Mouse (Mus musculus) lung, adult 2 months (tissue): ENCODE results near the gene Ocrl. TPM values are rescaled to one million over a fixed set of nuclear protein-coding genes. Genes with fewer than 3 reads are reported as not detected.

Source experiments
- DNase-seq: peaks from one replicate; pipeline ENCODE4 v3.0.0; 2022
- H3K4me1 ChIP-seq: fragments of 200-500 bp; 2 replicates; pipeline ENCODE4 v1.6.1; 2011; ENCODE audit warnings: low read length; ENCODE audit not compliant: control insufficient read depth, insufficient read depth
- H3K4me3 ChIP-seq: fragments of 200-500 bp; replicated peaks from 2 replicates; pipeline ENCODE3; 2011; ENCODE audit warnings: low read depth, mild to moderate bottlenecking, control low read depth, low read length; ENCODE audit errors: extremely low read depth
- CTCF ChIP-seq: fragments of 200-500 bp; IDR thresholded peaks from 2 replicates; pipeline ENCODE4 v1.5.1; 2011; ENCODE audit warnings: mild to moderate bottlenecking, low read length, control low read depth; ENCODE audit not compliant: insufficient read depth
- POLR2A ChIP-seq: fragments of 200-500 bp; IDR thresholded peaks from 2 replicates; pipeline ENCODE4 v1.6.1; 2011; ENCODE audit warnings: low read depth, mild to moderate bottlenecking, control low read depth, low read length, borderline replicate concordance; ENCODE audit errors: extremely low read depth
- whole genome bisulfite sequencing: fragments of 180-500 bp; shearing (Covaris S2); methylation state at CpG from one replicate; pipeline ENCODE4 v1.1.7; 2018; 5-methylcytosine and 5-hydroxymethylcytosine counted together
- polyA plus RNA-seq: library from polyadenylated mRNA; depleted of rRNA; stranded (reverse); fragments of >200 nt; gene quantifications from 2 replicates; pipeline ENCODE4 v1.2.3, GENCODE M21; 2012; rRNA removed

Gene Ocrl
- polyA plus RNA-seq, 1 experiment = 15.4 TPM

DNA sequence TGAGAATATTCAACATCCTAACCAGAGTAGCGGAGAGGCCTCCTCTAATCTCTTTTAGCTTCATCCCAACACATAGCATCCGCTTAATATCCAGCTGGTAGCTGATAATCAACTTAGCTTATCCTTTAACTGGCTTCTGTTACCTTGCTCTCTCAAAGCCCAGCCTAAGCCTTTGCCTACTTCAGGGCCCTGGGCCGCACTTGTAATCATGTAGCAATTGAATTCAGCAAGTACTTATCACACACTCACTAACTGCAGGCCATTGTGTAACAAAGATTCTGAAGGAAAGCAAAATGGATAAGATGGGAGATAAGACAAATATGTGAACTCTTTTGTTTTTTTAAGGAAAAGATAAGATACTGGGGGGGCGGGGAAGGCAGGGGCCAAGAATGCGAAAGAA lies 64.9 kb downstream of the Ocrl start:
- 63% methylated on average over 5 of the region's 5 CpGs for WGBS
- DNase-seq = no peak
- TF ChIP-seq POLR2A = no peak
- no peak for TF ChIP-seq CTCF
- Histone ChIP-seq H3K4me1 (peaks cover 3% of the 10 kb centered on the region; the same call in 1 of the 2 replicates), H3K4me3 (no peak overlapping the region)

DNA sequence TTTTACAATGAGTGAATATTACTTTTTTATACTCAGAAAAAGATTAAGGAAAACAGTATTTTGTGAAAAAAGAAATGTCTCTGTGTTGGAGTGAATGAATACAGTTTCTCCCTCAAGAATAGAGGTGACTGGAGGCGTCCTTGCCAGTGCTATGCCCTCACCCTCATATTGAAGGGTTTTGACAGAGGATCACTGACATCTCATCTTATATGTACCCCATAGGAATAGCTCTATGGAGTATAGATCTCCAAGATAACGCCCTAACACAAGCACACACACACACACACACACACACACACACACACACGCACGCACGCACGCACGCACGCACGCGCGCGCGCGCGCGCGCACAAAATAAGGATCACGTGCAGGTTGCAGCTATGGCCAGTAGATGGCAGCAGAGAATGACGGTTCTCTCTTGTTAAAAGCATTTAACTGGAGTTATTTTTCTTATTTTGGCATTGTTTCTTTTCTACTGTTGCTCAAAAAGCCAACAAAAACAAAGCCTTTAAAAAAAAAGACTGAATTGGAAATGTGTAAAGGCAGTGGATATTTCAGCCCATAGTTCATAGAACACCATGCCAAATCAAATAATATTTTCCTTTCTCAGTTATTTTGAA lies 72.9 kb downstream of the Ocrl start:
- no peaks in the 10 kb centered on the region for H3K4me1 ChIP-seq
- TF ChIP-seq CTCF (peak; percentile 50), POLR2A (no peak)
- peak; percentile 34 for DNase-seq
- WGBS = 28% methylated on average over 19 of the region's 19 CpGs
- no peak overlapping the region for H3K4me3 ChIP-seq

DNA sequence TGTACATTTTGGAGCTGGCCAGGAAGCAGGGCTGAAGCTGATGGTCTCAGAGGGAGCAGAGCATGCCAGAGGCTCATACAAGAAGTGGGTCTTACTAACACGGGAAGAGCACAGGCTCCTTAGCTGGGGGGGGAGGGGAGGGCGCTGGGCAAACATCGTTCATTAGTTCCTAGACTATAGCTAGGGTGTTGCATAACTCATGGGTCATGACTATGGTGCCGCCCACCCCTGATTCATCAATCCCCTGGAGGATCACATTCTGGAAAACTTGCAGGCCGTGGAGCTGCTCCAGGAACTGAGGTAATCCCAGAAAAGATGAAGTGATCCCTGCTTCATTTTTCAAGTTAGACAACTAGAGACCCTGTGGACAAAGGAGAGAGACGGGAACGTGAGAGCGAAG lies 75.8 kb downstream of the Ocrl start:
- 55% methylated on average over 8 of the region's 8 CpGs for WGBS
- H3K4me1 ChIP-seq = no peaks in the 10 kb centered on the region
- TF ChIP-seq POLR2A (no peak), CTCF (no peak)
- no peak overlapping the region for H3K4me3 ChIP-seq
- DNase-seq = no peak

DNA sequence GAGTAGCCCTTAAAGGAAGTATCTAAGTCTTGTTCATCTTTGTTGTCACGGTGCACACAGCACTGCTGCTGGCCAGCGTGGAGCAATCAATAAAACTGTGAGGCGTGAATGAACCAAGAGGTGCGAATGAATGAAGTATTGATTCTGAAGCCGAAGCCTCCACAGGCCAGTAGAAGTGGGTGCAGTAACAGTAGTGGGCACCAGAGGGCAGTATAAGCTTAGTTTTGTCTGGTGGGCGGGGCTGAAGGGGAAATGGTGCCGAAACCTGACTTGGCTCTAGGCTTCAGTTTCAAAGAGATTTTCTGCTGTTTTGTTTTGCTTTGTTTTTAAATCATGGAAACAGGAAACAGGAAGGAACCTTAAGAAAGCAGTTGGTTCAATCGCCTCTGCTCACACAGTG lies 80.4 kb downstream of the Ocrl start:
- peak; percentile 70 for DNase-seq
- peak; percentile 76 for TF ChIP-seq CTCF
- no peak for TF ChIP-seq POLR2A
- 19% methylated on average over 8 of the region's 8 CpGs for WGBS
- Histone ChIP-seq H3K4me3 (no peak overlapping the region), H3K4me1 (no peaks in the 10 kb centered on the region)

DNA sequence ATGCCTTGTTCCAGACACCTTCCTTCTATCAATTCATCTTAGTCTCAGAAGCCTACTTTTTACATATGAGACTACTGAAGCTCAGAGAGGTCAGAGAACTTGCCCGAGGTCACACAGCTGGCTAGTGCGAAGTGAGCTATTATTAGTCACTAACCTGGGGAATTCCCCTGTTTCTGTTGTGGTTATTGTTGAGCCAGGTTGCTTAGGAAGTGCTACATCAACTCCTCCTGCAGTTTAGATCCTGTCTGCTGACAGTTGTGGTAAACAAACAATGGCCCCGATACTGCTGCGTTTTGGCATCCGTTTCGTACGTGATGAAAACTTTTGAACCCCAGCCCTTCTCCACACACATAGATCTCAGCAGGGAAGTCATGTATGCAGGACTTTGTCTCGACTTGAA lies 86.2 kb downstream of the Ocrl start:
- TF ChIP-seq CTCF (no peak), POLR2A (no peak)
- no peak overlapping the region for H3K4me3 ChIP-seq
- H3K4me1 ChIP-seq = no peaks in the 10 kb centered on the region
- 61% methylated on average over 8 of the region's 8 CpGs for WGBS
- no peak for DNase-seq

DNA sequence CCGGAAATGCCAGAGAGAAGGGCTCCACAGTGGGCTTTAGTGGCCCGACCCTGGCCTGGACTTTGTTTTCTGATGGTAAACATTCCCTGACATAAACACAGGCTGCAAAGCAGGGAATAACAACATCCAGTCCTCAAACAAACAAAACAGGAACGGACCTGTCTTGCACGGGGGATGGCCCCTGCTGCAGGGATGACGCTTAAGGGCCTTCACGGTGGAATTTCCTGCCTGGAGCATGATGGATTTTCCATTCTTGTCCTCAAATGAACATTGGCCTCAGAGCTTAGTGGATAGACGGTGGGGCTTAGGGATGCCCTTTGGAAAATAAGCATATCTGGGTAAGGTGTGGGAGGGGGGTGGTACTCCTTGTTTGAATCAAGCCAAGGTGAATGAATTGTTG lies 89.0 kb downstream of the Ocrl start:
- no peaks in the 10 kb centered on the region for H3K4me1 ChIP-seq
- 59% methylated on average over 7 of the region's 7 CpGs for WGBS
- DNase-seq = no peak
- no peak for TF ChIP-seq POLR2A
- TF ChIP-seq CTCF = no peak
- no peak overlapping the region for H3K4me3 ChIP-seq

DNA sequence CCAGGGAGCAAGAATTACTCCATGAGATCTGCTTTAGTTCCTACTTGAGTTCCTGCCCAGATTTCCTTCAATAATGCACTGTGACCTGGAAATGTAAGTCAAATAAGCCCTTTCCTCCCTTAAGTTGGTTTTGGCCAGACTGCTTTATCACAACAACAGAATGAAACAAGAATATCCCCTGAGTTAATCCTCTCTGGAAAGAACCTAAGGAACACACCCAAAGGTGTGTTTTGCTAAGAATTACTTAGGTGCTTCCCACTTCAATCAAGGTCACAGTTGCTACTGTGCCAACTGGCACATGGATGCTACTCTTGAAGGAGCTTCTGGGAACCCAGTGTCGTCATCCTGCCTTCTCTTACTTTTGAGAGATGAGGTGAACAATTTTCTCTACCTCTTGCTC lies 92.6 kb downstream of the Ocrl start:
- TF ChIP-seq CTCF (no peak), POLR2A (no peak)
- no peak for DNase-seq
- Histone ChIP-seq H3K4me3 (no peak overlapping the region), H3K4me1 (no peaks in the 10 kb centered on the region)
- 53% methylated on average over 1 of the region's 1 CpGs for WGBS

DNA sequence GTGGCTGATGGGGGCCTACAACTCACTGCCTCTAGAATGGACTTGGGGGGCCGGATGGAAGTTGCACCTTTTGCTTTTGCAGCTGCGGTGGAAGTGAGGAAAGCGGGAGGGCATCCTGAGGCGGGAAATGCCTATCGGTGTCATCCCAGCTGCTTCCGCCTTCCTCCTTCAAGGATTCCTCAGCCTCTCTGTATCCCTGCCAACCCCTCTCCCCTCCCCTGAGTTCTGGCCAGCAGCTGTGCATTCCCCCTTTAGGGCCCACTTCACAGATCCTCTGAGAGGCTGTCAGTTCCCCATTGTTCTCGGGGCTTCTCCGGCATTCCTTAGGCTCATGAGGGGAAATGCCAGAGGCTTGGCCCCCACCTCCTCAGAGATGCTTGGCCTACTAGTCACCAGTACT lies 93.9 kb downstream of the Ocrl start:
- TF ChIP-seq POLR2A = no peak
- Histone ChIP-seq H3K4me3 (no peak overlapping the region), H3K4me1 (no peaks in the 10 kb centered on the region)
- 71% methylated on average over 8 of the region's 8 CpGs for WGBS
- DNase-seq = no peak

DNA sequence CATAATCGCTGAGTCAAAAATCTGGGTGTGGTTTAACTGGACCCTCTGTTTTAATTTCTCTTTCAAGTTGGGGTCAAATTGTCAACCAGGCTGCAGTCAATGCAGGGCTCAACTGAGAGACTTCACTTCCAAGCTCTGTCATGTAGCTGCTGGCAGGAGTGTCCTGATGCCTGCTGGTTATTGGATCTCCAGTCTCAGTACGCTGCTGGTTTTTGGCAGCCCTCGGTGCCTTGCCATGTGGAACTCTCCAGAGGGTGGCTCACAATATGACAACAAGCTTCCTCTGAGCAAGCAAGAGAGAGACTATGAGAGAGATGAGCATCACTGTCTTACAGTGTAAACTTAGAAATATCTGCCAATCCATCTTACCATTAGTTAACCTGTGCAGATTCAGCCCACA lies 99.5 kb downstream of the Ocrl start:
- WGBS = 91% methylated on average over 3 of the region's 3 CpGs
- Histone ChIP-seq H3K4me3 (no peak overlapping the region), H3K4me1 (no peaks in the 10 kb centered on the region)
- no peak for DNase-seq
- TF ChIP-seq POLR2A (no peak), CTCF (no peak)

Other genes with a start within 250 kb of the Ocrl start
- 0.22 and 0.68 TPM in 2 replicates for gene Smarca1, start 19.4 kb upstream of the Ocrl start, polyA plus RNA-seq
- 25.1 and 27.5 TPM in 2 replicates for gene Apln, start 122.5 kb downstream of the Ocrl start, polyA plus RNA-seq
- 3.5 and 9.1 TPM in 2 replicates for gene Xpnpep2, start 196.3 kb downstream of the Ocrl start, polyA plus RNA-seq
- gene Sash3, start 234.0 kb downstream of the Ocrl start, polyA plus RNA-seq = 11.5 and 14.6 TPM in 2 replicates